Mouse (Mus musculus): Measurements from ENCODE around the gene Foxk2.
"Not testable (repeated sequence)": the region's sequence is repeated elsewhere in the genome, so short reads cannot be mapped to it uniquely, and the experiment has no call there.

Gene Foxk2

GRCm38 (mm10) chr11:121282911-121283310 lies 23.1 kb downstream of the Foxk2 start:
- DNase-seq (ENCODE audit: low spot score) = no peak

- DNase-seq (ENCODE audit: low spot score) = no peak
Measured at GRCm38 (mm10) chr11:121289859-121290258, 30.1 kb downstream of the Foxk2 start.

GRCm38 (mm10) chr11:121294771-121295170 lies 35.0 kb downstream of the Foxk2 start:
- no peak for DNase-seq (ENCODE audit: low spot score)

- no peak for DNase-seq (ENCODE audit: low spot score)
Measured at GRCm38 (mm10) chr11:121298493-121298892, 38.7 kb downstream of the Foxk2 start.

GRCm38 (mm10) chr11:121300265-121300664 lies 40.5 kb downstream of the Foxk2 start:
- DNase-seq (ENCODE audit: low spot score) = no peak

- no peak for DNase-seq (ENCODE audit: low spot score)
Measured at GRCm38 (mm10) chr11:121305371-121305770, 45.6 kb downstream of the Foxk2 start.

- DNase-seq (ENCODE audit: low spot score) = peak; percentile 36
Measured at GRCm38 (mm10) chr11:121306608-121307007, 46.8 kb downstream of the Foxk2 start.

- DNase-seq (ENCODE audit: low spot score) = not testable (repeated sequence)
Measured at GRCm38 (mm10) chr11:121307712-121308111, 47.9 kb downstream of the Foxk2 start.

- DNase-seq (ENCODE audit: low spot score) = no peak
Measured at GRCm38 (mm10) chr11:121326034-121326433, 66.2 kb downstream of the Foxk2 start.

GRCm38 (mm10) chr11:121326681-121327080 lies 66.9 kb downstream of the Foxk2 start:
- DNase-seq (ENCODE audit: low spot score) = no peak

GRCm38 (mm10) chr11:121328206-121328605 lies 68.4 kb downstream of the Foxk2 start:
- no peak for DNase-seq (ENCODE audit: low spot score)

- no peak for DNase-seq (ENCODE audit: low spot score)
Measured at GRCm38 (mm10) chr11:121328619-121329018, 68.8 kb downstream of the Foxk2 start.

- DNase-seq (ENCODE audit: low spot score) = no peak
Measured at GRCm38 (mm10) chr11:121331641-121332040, 71.9 kb downstream of the Foxk2 start.

GRCm38 (mm10) chr11:121339647-121340046 lies 79.9 kb downstream of the Foxk2 start:
- no peak for DNase-seq (ENCODE audit: low spot score)

- no peak for DNase-seq (ENCODE audit: low spot score)
Measured at GRCm38 (mm10) chr11:121340287-121340686, 80.5 kb downstream of the Foxk2 start.

- not testable (repeated sequence) for DNase-seq (ENCODE audit: low spot score)
Measured at GRCm38 (mm10) chr11:121342423-121342822, 82.6 kb downstream of the Foxk2 start.

- no peak for DNase-seq (ENCODE audit: low spot score)
Measured at GRCm38 (mm10) chr11:121347036-121347435, 87.2 kb downstream of the Foxk2 start.

GRCm38 (mm10) chr11:121348166-121348565 lies 88.4 kb downstream of the Foxk2 start:
- DNase-seq (ENCODE audit: low spot score) = no peak

GRCm38 (mm10) chr11:121348727-121349126 lies 88.9 kb downstream of the Foxk2 start:
- DNase-seq (ENCODE audit: low spot score) = not testable (repeated sequence)

GRCm38 (mm10) chr11:121353326-121354090 lies 93.7 kb downstream of the Foxk2 start:
- DNase-seq (ENCODE audit: low spot score) = peak; percentile 45

GRCm38 (mm10) chr11:121354091-121354707 lies 94.4 kb downstream of the Foxk2 start, which contains the start of gene Wdr45b:
Gene Wdr45b, minus strand, starts transcription at chr11:121354445.
- DNase-seq (ENCODE audit: low spot score) = peak; percentile 98
